Mouse (Mus musculus): Measurements from ENCODE around the gene Ascl5. TPM values are rescaled to one million over a fixed set of nuclear protein-coding genes. Genes with fewer than 3 reads are reported as not detected.

Ascl5 gene
- total RNA-seq, 1 experiment = not detected

- Histone ChIP-seq H3K4me1 (ENCODE audit: control insufficient read depth in 2 of 2, insufficient read depth in 2 of 2, low read length in 2 of 2, poor library complexity in 1 of 2) (no peaks in the 10 kb centered on the region), H3K36me3 (ENCODE audit: control insufficient read depth, insufficient read depth, low read length, poor library complexity, severe bottlenecking) (peaks cover 20% of the 10 kb centered on the region), H3K27ac (ENCODE audit: insufficient read depth, low read depth, low read length, poor library complexity, severe bottlenecking) (no peak overlapping the region), H3K9ac (ENCODE audit: insufficient read depth, low read depth, low read length, poor library complexity, severe bottlenecking) (no peak overlapping the region), H3K9me3 (ENCODE audit: control insufficient read depth, insufficient read depth, low read depth, low read length) (no peaks in the 10 kb centered on the region), H3K4me3 (ENCODE audit: insufficient read depth in 1 of 2, low read depth in 1 of 2, low read length in 2 of 2, poor library complexity in 1 of 2, severe bottlenecking in 1 of 2) (no peak overlapping the region)
- in situ Hi-C loops (cut with MboI; ENCODE audit: low sequenced_read_pairs in 2 of 2, unreplicated experiment in 2 of 2) = no loop called here
- DNase-seq (ENCODE audit: low read depth, low spot score) = no peak
- TF ChIP-seq CHD2 (IDR thresholded peaks at IDR 0.05; ENCODE audit: low read depth, low read length) = no peak
- TF ChIP-seq MAFK (IDR thresholded peaks at IDR 0.05; ENCODE audit: insufficient read depth, low read depth, low read length) = no peak
- no peak for TF ChIP-seq HCFC1 (IDR thresholded peaks at IDR 0.05; ENCODE audit: borderline replicate concordance, insufficient read depth, low read length)
Measured at GRCm38 (mm10) chr1:136031697-136032096, 18.9 kb upstream of the Ascl5 start.

GRCm38 (mm10) chr1:136032961-136033360, 17.6 kb upstream of the Ascl5 start:
- Histone ChIP-seq H3K27ac (ENCODE audit: insufficient read depth, low read depth, low read length, poor library complexity, severe bottlenecking) (no peak overlapping the region), H3K4me3 (ENCODE audit: insufficient read depth in 1 of 2, low read depth in 1 of 2, low read length in 2 of 2, poor library complexity in 1 of 2, severe bottlenecking in 1 of 2) (no peak overlapping the region), H3K9me3 (ENCODE audit: control insufficient read depth, insufficient read depth, low read depth, low read length) (no peaks in the 10 kb centered on the region), H3K4me1 (ENCODE audit: control insufficient read depth in 2 of 2, insufficient read depth in 2 of 2, low read length in 2 of 2, poor library complexity in 1 of 2) (no peaks in the 10 kb centered on the region), H3K36me3 (ENCODE audit: control insufficient read depth, insufficient read depth, low read length, poor library complexity, severe bottlenecking) (peaks cover 20% of the 10 kb centered on the region), H3K9ac (ENCODE audit: insufficient read depth, low read depth, low read length, poor library complexity, severe bottlenecking) (no peak overlapping the region)
- no peak for TF ChIP-seq ZNF384 (IDR thresholded peaks at IDR 0.05; ENCODE audit: low read depth, low read length)
- no peak for TF ChIP-seq ZC3H11A (IDR thresholded peaks at IDR 0.05; ENCODE audit: borderline replicate concordance, low read depth, low read length)
- no peak for TF ChIP-seq CHD2 (IDR thresholded peaks at IDR 0.05; ENCODE audit: low read depth, low read length)
- no peak for TF ChIP-seq HCFC1 (IDR thresholded peaks at IDR 0.05; ENCODE audit: borderline replicate concordance, insufficient read depth, low read length)
- in situ Hi-C loops (cut with MboI; ENCODE audit: low sequenced_read_pairs in 2 of 2, unreplicated experiment in 2 of 2) = no loop called here
- no peak for DNase-seq (ENCODE audit: low read depth, low spot score)

GRCm38 (mm10) chr1:136038746-136039538, 11.7 kb upstream of the Ascl5 start:
- no peak for DNase-seq (ENCODE audit: low read depth, low spot score)
- Histone ChIP-seq H3K36me3 (ENCODE audit: control insufficient read depth, insufficient read depth, low read length, poor library complexity, severe bottlenecking) (peaks cover 6% of the 10 kb centered on the region; the same call in 1 of the 2 replicates), H3K9me3 (ENCODE audit: control insufficient read depth, insufficient read depth, low read depth, low read length) (no peaks in the 10 kb centered on the region), H3K4me3 (ENCODE audit: insufficient read depth in 1 of 2, low read depth in 1 of 2, low read length in 2 of 2, poor library complexity in 1 of 2, severe bottlenecking in 1 of 2) (no peak overlapping the region), H3K4me1 (ENCODE audit: control insufficient read depth in 2 of 2, insufficient read depth in 2 of 2, low read length in 2 of 2, poor library complexity in 1 of 2) (no peaks in the 10 kb centered on the region), H3K9ac (ENCODE audit: insufficient read depth, low read depth, low read length, poor library complexity, severe bottlenecking) (no peak overlapping the region), H3K27ac (ENCODE audit: insufficient read depth, low read depth, low read length, poor library complexity, severe bottlenecking) (no peak overlapping the region)
- in situ Hi-C loops (cut with MboI; ENCODE audit: low sequenced_read_pairs in 2 of 2, unreplicated experiment in 2 of 2) = no loop called here
- TF ChIP-seq CHD2 (IDR thresholded peaks at IDR 0.05; ENCODE audit: low read depth, low read length) = no peak
- no peak for TF ChIP-seq MAFK (IDR thresholded peaks at IDR 0.05; ENCODE audit: insufficient read depth, low read depth, low read length)
- no peak for TF ChIP-seq ZC3H11A (IDR thresholded peaks at IDR 0.05; ENCODE audit: borderline replicate concordance, low read depth, low read length)
- TF ChIP-seq HCFC1 (IDR thresholded peaks at IDR 0.05; ENCODE audit: borderline replicate concordance, insufficient read depth, low read length) = no peak
- no peak for TF ChIP-seq ZNF384 (IDR thresholded peaks at IDR 0.05; ENCODE audit: low read depth, low read length)

- Histone ChIP-seq H3K4me1 (ENCODE audit: control insufficient read depth in 2 of 2, insufficient read depth in 2 of 2, low read length in 2 of 2, poor library complexity in 1 of 2) (no peaks in the 10 kb centered on the region), H3K9ac (ENCODE audit: insufficient read depth, low read depth, low read length, poor library complexity, severe bottlenecking) (no peak overlapping the region), H3K9me3 (ENCODE audit: control insufficient read depth, insufficient read depth, low read depth, low read length) (no peaks in the 10 kb centered on the region), H3K36me3 (ENCODE audit: control insufficient read depth, insufficient read depth, low read length, poor library complexity, severe bottlenecking) (no peaks in the 10 kb centered on the region), H3K27ac (ENCODE audit: insufficient read depth, low read depth, low read length, poor library complexity, severe bottlenecking) (no peak overlapping the region), H3K4me3 (ENCODE audit: insufficient read depth in 1 of 2, low read depth in 1 of 2, low read length in 2 of 2, poor library complexity in 1 of 2, severe bottlenecking in 1 of 2) (no peak overlapping the region)
- in situ Hi-C loops (cut with MboI; ENCODE audit: low sequenced_read_pairs in 2 of 2, unreplicated experiment in 2 of 2) = no loop called here
- TF ChIP-seq MAFK (IDR thresholded peaks at IDR 0.05; ENCODE audit: insufficient read depth, low read depth, low read length) (no peak), ZNF384 (IDR thresholded peaks at IDR 0.05; ENCODE audit: low read depth, low read length) (no peak), HCFC1 (IDR thresholded peaks at IDR 0.05; ENCODE audit: borderline replicate concordance, insufficient read depth, low read length) (no peak), ZC3H11A (IDR thresholded peaks at IDR 0.05; ENCODE audit: borderline replicate concordance, low read depth, low read length) (no peak), CHD2 (IDR thresholded peaks at IDR 0.05; ENCODE audit: low read depth, low read length) (no peak)
- no peak for DNase-seq (ENCODE audit: low read depth, low spot score)
Measured at GRCm38 (mm10) chr1:136040452-136040851, 10.2 kb upstream of the Ascl5 start.
